Mouse (Mus musculus): ENCODE measurements around the gene Tdp1. TPM values are rescaled to one million over a fixed set of nuclear protein-coding genes. Genes with fewer than 3 reads are reported as not detected.

The Tdp1 gene
- polyA plus RNA-seq, 1 experiment = 10.2 TPM

- DNase-seq (ENCODE audit: low read depth) = no peak
Measured at GRCm38 (mm10) chr12:100000381-100000780, 116.1 kb downstream of the Tdp1 start.

DNA sequence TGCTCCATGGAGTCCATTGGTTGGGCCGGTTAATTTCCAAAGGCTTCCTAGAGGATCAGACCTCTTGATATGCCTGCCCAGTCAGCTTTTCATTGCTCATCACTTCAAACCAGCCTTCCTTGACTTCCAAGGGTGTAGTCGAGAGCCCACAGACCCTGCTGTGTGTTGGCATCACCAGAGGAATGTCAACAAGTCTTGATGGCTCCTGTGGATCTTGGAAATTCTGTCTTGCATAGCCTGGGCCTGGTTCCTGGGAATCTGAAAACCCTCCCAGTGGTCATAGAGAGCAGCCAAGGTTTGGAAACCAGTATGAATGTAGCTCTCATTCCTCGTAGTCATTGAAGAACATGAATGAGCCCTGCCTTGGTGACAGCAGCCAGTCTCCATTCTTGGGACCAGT is 116.9 kb downstream of the Tdp1 start:
- no peak for DNase-seq (ENCODE audit: low read depth)

DNA sequence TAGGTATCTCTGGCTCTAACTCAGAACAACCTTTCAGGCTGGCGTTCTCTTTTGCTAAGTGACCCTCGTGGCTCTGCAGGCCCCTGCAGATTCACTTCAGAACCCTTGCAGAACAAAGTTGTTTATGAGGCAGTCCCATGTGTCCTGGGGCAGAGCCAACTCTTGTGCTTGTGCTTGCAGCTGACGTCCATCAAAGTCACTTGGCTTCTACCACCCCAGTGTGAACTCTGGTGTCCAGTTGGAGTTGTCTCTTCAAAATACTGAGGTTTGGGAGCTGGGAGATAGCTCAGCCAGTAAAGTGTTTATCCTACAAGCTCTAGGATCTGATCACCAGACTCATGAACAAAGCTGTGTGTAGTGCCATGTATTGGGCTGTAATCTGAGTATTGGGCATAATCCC is 117.6 kb downstream of the Tdp1 start:
- DNase-seq (ENCODE audit: low read depth) = no peak

DNA sequence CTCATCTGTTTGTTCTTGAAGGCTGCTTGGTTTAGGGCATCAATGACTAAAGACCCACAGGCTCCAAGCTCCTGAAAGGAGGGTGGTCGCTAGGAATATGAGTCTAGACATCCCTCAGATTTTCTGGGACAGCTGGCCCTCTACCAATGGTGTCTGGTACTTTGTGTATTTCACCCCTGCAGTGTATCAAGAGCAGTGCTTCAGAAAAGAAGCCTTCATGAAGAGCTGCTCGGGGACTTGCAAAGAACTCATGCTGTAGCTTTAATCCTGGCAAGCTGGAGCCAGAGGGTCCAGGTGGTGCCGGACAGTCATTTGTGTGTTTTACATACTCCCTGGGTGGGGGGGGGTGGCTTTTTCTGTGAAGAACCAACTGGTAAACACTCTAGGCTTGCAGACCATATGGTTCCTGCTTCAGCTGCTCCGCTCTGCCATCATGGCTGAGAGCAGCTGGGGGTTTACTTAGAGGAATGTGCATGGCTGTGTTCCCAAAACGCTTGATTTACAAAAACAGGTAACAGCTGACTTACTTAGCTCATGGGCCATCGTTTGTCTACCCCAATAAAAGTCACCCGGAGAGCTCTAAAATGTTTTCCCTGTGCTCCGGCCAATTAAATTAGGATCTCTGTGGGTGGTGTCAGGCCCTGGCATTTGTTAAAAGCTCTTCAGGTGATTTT is 118.7 kb downstream of the Tdp1 start:
- no peak for DNase-seq (ENCODE audit: low read depth)

Other genes with a start within 250 kb of the Tdp1 start
- 0.44 and 0.55 TPM in 2 replicates for gene Efcab11, start 78 bp upstream of the Tdp1 start, polyA plus RNA-seq (2012; rRNA removed)
- 0.52 and 0.85 TPM in 2 replicates for gene Kcnk13, start 80.0 kb downstream of the Tdp1 start, polyA plus RNA-seq (2012; rRNA removed)
- gene Psmc1, start 225.6 kb downstream of the Tdp1 start, polyA plus RNA-seq (2012; rRNA removed) = 49.2 and 50.1 TPM in 2 replicates

Measured in gonadal fat pad, adult 2 months (tissue).